Mouse (Mus musculus) hematopoietic stem cell, adult 5-6 weeks (primary cell): ENCODE results near the gene H2-T22. TPM values are rescaled to one million over a fixed set of nuclear protein-coding genes. Genes with fewer than 3 reads are reported as not detected.
A peak's percentile ranks its signal among the peaks of the same experiment; 100 is the strongest.
"Not testable (repeated sequence)": the region's sequence is repeated elsewhere in the genome, so short reads cannot be mapped to it uniquely, and the experiment has no call there.

ENCODE experiments used
- ATAC-seq, 2 experiments: fragments of 125-278 bp in 1 of 2; replicated peaks in 1 of 2; 2 replicates each; pipeline ENCODE4 v1.8.0; 2016 to 2017; ENCODE audit warnings: inconsistent platforms in 2 of 2, mild to moderate bottlenecking in 2 of 2, moderate number of reproducible peaks in 2 of 2, low read depth in 1 of 2, moderate TSS enrichment in 1 of 2; ENCODE audit not compliant: low FRiP score in 2 of 2, poor library complexity in 2 of 2, severe bottlenecking in 2 of 2, insufficient read depth in 1 of 2, low TSS enrichment in 1 of 2
- total RNA-seq: library from RNA; stranded (forward); fragments of 172-1452, 232-1000 nt; gene quantifications from 2 replicates; pipeline ENCODE4 v1.2.3, GENCODE M21; 2017

Gene H2-T22
- total RNA-seq, 1 experiment from 2014 or later, result 66.7 TPM

DNA sequence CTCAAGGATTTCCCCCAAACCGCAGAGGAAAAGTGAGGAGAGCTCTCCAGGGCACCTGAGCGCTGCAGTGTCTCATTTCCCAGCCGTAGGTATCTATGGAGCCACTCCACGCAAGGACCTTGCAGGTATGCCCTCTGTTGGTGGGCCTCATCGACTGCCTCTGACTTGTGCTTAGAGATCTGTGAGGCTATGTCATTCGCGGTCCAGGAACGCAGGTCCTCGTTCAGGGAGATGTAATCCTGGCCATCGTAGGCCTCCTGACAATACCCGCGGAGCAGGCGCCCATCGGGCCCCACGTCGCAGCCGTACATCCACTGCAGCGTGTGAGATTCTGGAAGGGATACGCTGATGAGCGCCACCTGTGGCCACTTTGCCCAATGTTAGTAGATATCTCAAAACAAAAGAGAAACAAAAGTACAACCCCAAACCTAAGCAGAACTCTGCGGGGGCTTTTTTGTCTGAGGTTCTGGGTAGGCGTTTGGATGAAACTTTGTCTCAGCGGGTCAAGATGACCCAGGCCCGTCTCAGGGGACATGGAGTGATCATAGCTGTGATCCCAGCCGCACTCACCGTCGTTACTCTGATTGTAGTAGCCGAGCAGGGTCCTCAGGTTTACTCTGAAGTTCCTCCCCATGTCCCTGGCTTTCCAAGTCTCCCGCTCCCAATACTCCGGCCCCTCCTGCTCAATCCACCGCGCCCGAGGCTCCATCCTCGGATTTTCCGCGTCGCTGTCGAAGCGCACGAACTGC, 10.8 kb downstream of the H2-T22 start:
- peak; percentile 77 to 87 for ATAC-seq

- not testable (repeated sequence) for ATAC-seq
Measured at GRCm38 (mm10) chr17:36030703-36031582, 11.6 kb downstream of the H2-T22 start.

- ATAC-seq, result not testable (repeated sequence)
Measured at GRCm38 (mm10) chr17:36030046-36030702, 12.4 kb downstream of the H2-T22 start.

GRCm38 (mm10) chr17:36028879-36029619, 13.5 kb downstream of the H2-T22 start:
- no peak for ATAC-seq

GRCm38 (mm10) chr17:36027663-36028062, 14.9 kb downstream of the H2-T22 start:
- no peak for ATAC-seq

GRCm38 (mm10) chr17:36025901-36026300, 16.6 kb downstream of the H2-T22 start:
- ATAC-seq, result no peak

GRCm38 (mm10) chr17:36025197-36025596, 17.4 kb downstream of the H2-T22 start:
- no peak for ATAC-seq

DNA sequence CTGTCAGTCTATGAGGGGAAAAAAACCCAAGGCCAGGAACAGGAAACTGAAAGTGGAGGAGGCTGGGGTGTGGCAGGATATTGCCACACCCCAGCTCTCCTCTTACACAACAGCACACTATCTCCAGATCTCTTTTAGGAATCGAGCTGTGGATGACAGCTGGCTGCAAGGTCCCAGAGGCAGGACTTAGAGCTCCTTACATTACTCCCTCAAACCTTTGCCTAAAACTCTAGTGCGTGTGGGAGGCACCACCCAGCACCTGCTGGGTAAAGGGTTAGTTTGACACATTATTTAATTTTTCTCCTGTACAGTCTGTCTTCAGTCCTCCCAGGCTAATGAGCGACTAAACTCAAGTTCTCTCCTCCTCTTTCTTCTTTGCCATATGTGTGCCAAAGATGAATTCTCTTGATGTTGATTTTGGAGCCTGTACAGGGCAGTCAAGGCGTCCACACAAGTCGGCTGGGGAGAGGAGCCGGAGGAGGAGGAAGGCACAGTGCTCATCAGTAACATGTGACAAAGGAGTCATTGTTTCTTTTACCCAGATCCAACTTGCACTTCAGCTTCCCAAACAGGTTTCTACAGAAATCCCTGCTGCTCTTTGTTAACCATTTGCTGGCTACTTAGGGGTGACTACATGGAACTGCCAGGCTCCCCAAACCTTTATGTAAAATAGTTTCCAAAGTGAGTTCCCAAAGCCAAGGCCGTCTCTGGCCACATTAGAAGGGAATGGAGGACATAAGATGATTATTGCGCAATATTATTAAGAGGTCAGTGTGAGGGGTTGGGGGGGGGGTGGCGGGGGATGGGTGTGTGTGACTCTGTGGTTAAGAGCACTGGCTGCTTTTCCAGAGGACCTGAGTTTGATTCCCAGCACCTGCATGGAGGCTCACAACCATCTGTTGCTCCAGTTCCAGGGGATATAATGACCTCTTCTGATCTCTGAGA, 18.6 kb downstream of the H2-T22 start:
- peak; percentile 20 to 37; a peak in 2 of 4 replicates for ATAC-seq

DNA sequence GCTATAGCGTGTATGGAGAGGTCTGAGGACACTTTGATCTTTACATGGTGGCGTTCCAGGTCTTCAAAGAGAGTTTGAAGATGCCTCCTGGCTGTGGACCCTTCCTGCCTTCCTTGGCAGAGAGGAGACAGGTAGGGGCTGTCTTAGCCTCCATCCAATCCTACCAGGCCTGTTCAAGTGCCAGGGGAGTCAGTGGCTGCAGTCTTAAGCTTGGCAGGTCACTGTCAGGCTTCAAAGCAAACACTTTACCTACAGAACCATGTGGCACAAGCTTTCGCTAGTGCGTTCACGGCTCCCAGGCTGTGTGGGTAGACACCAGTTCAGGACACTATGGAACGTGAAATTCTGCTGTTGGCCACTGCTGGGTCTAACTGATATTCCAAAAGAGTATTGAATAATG, 19.6 kb downstream of the H2-T22 start:
- ATAC-seq, result no peak

GRCm38 (mm10) chr17:36022098-36022497, 20.4 kb downstream of the H2-T22 start:
- ATAC-seq, result no peak

DNA sequence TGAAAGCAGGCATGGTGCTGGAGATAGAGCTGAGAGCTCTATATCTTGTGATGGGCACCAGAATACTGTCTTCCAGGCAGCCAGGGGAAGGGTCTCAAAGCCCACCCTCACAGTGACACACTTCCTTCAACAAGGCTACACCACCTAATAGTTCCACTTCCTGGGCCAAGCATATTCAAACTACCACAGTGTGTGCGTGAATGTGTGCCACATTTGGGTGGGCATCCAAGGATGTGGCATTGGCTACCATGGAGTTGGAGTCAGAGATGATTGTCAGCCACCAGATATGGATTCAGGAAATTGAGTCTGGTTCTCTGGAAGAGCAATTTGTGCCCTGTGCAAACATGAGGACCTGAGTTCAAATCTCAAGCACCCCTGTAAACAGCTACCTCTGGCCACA, 21.2 kb downstream of the H2-T22 start:
- no peak for ATAC-seq

- peak; percentile 91 to 92 for ATAC-seq
Measured at GRCm38 (mm10) chr17:36020191-36021073, 22.1 kb downstream of the H2-T22 start, which contains the start of gene H2-T24. H2-T24 (minus strand) TSS chr17:36020560.

DNA sequence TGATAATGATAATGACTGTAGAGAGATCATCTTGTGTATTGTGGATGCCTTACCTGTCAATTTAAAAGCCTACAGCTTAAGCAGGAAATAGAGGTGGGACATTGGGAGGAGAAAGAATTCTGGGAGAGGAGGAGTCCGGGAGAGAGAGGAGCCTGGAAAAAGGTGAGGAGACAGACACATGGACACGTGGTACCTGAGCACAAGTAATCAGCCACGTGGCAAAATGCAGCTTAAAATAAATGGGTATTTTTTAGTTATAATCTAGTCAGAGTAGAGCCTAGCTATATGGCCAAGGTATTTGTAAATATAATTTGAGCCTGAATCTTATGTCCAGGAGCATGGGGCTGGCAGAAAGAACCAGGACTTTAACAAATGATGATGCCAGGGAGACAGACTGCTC, 23.0 kb downstream of the H2-T22 start:
- no peak for ATAC-seq

DNA sequence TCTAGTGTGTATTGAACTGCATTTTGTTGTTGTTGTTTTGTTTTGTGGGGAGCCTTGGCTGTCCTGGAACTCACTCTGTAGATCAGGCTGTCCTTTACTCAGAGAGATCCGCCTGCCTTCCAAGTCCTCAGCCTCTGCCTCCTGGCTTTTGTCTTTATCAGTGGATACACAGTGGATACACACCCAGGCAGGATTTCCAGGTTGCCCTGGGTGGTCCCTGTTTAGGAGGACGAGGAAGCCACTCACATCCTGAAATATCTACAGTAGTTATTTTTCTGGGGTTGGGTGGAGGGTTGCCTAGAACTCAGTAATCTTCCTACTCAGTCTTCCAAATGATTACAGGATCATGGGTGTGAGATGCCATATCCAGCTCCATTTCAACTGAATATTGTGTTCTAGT, 23.6 kb downstream of the H2-T22 start:
- ATAC-seq, result no peak

DNA sequence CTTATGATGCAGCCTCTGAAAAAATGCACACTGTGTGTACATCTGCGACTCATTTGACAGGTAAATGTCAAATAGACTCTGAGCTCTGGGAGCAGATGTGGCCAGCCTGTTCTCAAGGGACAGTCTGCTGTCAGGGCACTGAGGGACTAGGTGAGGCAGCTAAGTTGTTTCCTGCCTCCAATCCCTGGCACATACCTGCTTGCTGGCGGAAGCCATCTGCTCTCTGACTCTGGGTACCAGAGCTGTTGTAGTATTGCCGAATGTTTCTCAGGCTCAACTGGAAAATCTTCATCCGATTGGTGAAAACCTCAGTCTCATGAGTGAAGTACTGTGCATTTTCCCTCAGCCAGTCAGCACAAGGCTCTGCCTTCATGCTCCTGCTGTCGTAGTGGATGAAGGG, 25.5 kb downstream of the H2-T22 start:
- no peak for ATAC-seq
